Mouse (Mus musculus): ENCODE measurements around the gene Olfr1282. TPM values are rescaled to one million over a fixed set of nuclear protein-coding genes. Genes with fewer than 3 reads are reported as not detected.
"Not testable (repeated sequence)": the region's sequence is repeated elsewhere in the genome, so short reads cannot be mapped to it uniquely, and the experiment has no call there.

Gene Olfr1282
- total RNA-seq (2021), result not detected
- long read RNA-seq, experiment 1, result 0 reads
- long read RNA-seq, experiment 2, result 0 reads

- Histone ChIP-seq H3K27ac (no peak within 1 kb of the TSS), H3K4me3 (no peak within 1 kb of the TSS)
- intact Hi-C loops (cut with DNase I), result no loop called here
- TF ChIP-seq CTCF (IDR thresholded peaks at IDR 0.05), result no peak
- no peak for DNase-seq (ENCODE audit: extremely low spot score in 1 of 2, low spot score in 2 of 2)
These were observed at the start of gene Olfr1282 for GRCm38 (mm10) chr2:111335976-111336375. Gene Olfr1282 (minus strand): TSS chr2:111336076.

- intact Hi-C loops (cut with DNase I), result no loop called here
- TF ChIP-seq CTCF (IDR thresholded peaks at IDR 0.05), result no peak
- H3K27ac ChIP-seq, result no peak within 1 kb of the TSS
- no peak within 1 kb of the TSS for H3K4me3 ChIP-seq
- no peak for DNase-seq (ENCODE audit: extremely low spot score in 1 of 2, low spot score in 2 of 2)
These were observed 39.3 kb upstream of the Olfr1282 start, which contains the start of gene Olfr1284 for GRCm38 (mm10) chr2:111375222-111375621. Gene Olfr1284 (plus strand): TSS chr2:111375522.

GRCm38 (mm10) chr2:111366490-111366889, 30.6 kb upstream of the Olfr1282 start, which contains the start of gene Olfr1283:
Gene Olfr1283 (plus strand): TSS chr2:111366790.
- no peak for DNase-seq (ENCODE audit: extremely low spot score in 1 of 2, low spot score in 2 of 2)
- Histone ChIP-seq H3K4me3 (no peak within 1 kb of the TSS), H3K27ac (no peak within 1 kb of the TSS)
- TF ChIP-seq CTCF (IDR thresholded peaks at IDR 0.05), result no peak
- intact Hi-C loops (cut with DNase I), result no loop called here

GRCm38 (mm10) chr2:111333721-111334120, 2.2 kb downstream of the Olfr1282 start:
- H3K4me3 ChIP-seq; intact Hi-C loops (cut with DNase I); DNase-seq (ENCODE audit: extremely low spot score in 1 of 2, low spot score in 2 of 2); H3K27ac ChIP-seq: not testable (repeated sequence)

- DNase-seq (ENCODE audit: extremely low spot score in 1 of 2, low spot score in 2 of 2), result no peak
- no peak for TF ChIP-seq CTCF (IDR thresholded peaks at IDR 0.05)
- intact Hi-C loops (cut with DNase I), result no loop called here
- Histone ChIP-seq H3K4me3 (no peak within 1 kb of the TSS), H3K27ac (no peak within 1 kb of the TSS)
These were observed 9.7 kb downstream of the Olfr1282 start, which contains the start of gene Olfr1281 for GRCm38 (mm10) chr2:111326220-111326619. Gene Olfr1281 (plus strand): TSS chr2:111326520.

GRCm38 (mm10) chr2:111313717-111314116, 22.2 kb downstream of the Olfr1282 start, which contains the start of gene Olfr1280:
Gene Olfr1280 (plus strand): TSS chr2:111314017.
- Histone ChIP-seq H3K4me3 (no peak within 1 kb of the TSS), H3K27ac (no peak within 1 kb of the TSS)
- no peak for TF ChIP-seq CTCF (IDR thresholded peaks at IDR 0.05)
- DNase-seq (ENCODE audit: extremely low spot score in 1 of 2, low spot score in 2 of 2), result no peak
- intact Hi-C loops (cut with DNase I), result no loop called here

GRCm38 (mm10) chr2:111300374-111300773, 35.5 kb downstream of the Olfr1282 start, which contains the start of gene Olfr1279:
Gene Olfr1279 (plus strand): TSS chr2:111300635.
- Histone ChIP-seq H3K4me3 (no peak within 1 kb of the TSS), H3K27ac (no peak within 1 kb of the TSS)
- DNase-seq (ENCODE audit: extremely low spot score in 1 of 2, low spot score in 2 of 2), result no peak
- intact Hi-C loops (cut with DNase I), result no loop called here
- no peak for TF ChIP-seq CTCF (IDR thresholded peaks at IDR 0.05)

- H3K4me3 ChIP-seq, result no peak overlapping the region
- no peak for TF ChIP-seq CTCF (IDR thresholded peaks at IDR 0.05)
- intact Hi-C loops (cut with DNase I), result no loop called here
- H3K27ac ChIP-seq, result no peak overlapping the region
- no peak for DNase-seq (ENCODE audit: extremely low spot score in 1 of 2, low spot score in 2 of 2)
These were observed 37.3 kb downstream of the Olfr1282 start for GRCm38 (mm10) chr2:111298541-111298940.

- no peak within 1 kb of the TSS for H3K4me3 ChIP-seq
- TF ChIP-seq CTCF (IDR thresholded peaks at IDR 0.05), result no peak
- intact Hi-C loops (cut with DNase I), result no loop called here
- H3K27ac ChIP-seq, result no peak within 1 kb of the TSS
- no peak for DNase-seq (ENCODE audit: extremely low spot score in 1 of 2, low spot score in 2 of 2)
These were observed 46.0 kb downstream of the Olfr1282 start, which contains the start of gene Olfr1278 for GRCm38 (mm10) chr2:111289836-111290235. Gene Olfr1278 (plus strand): TSS chr2:111290136.

Other genes starting within 250 kb of the Olfr1282 start
- not detected for gene Gm13941, start 230.1 kb downstream of the Olfr1282 start, total RNA-seq (2021)
- not detected for gene Gm15130, start 183.1 kb downstream of the Olfr1282 start, total RNA-seq (2021)
- gene 4930430A15Rik, start 106.5 kb downstream of the Olfr1282 start, total RNA-seq (2021), result not detected
- gene Olfr1275, start 100.8 kb downstream of the Olfr1282 start, total RNA-seq (2021), result not detected
- gene Olfr1276, start 81.6 kb downstream of the Olfr1282 start, total RNA-seq (2021), result not detected
- gene Olfr1277, start 62.0 kb downstream of the Olfr1282 start, total RNA-seq (2021), result not detected
- not detected for gene Olfr1278, start 45.9 kb downstream of the Olfr1282 start, total RNA-seq (2021)
- not detected for gene Olfr1279, start 35.4 kb downstream of the Olfr1282 start, total RNA-seq (2021)
- not detected for gene Olfr1280, start 22.1 kb downstream of the Olfr1282 start, total RNA-seq (2021)
- not detected for gene Olfr1281, start 9.6 kb downstream of the Olfr1282 start, total RNA-seq (2021)
- not detected for gene Olfr1283, start 30.7 kb upstream of the Olfr1282 start, total RNA-seq (2021)
- gene Olfr1284, start 39.4 kb upstream of the Olfr1282 start, total RNA-seq (2021), result not detected
- not detected for gene Olfr1286, start 87.0 kb upstream of the Olfr1282 start, total RNA-seq (2021)
- not detected for gene Olfr1287, start 113.1 kb upstream of the Olfr1282 start, total RNA-seq (2021)
- not detected for gene Olfr1288, start 138.0 kb upstream of the Olfr1282 start, total RNA-seq (2021)
- not detected for gene Olfr1289, start 144.7 kb upstream of the Olfr1282 start, total RNA-seq (2021)
- not detected for gene Olfr1290, start 157.8 kb upstream of the Olfr1282 start, total RNA-seq (2021)
- not detected for gene Olfr1291-ps1, start 161.1 kb upstream of the Olfr1282 start, total RNA-seq (2021)
- not detected for gene Olfr1293-ps, start 189.1 kb upstream of the Olfr1282 start, total RNA-seq (2021)
- not detected for gene Olfr1294, start 204.2 kb upstream of the Olfr1282 start, total RNA-seq (2021)
- not detected for gene Olfr1295, start 233.6 kb upstream of the Olfr1282 start, total RNA-seq (2021)

Measured in left cerebral cortex, adult 2 months (tissue).